Comparison of ENCODE assay signal across 20 mouse cellular contexts in genomic region chr14:77739376-77739775, GRCm38 (mm10).
DNase-seq lines count a peak whose midpoint lies in the region; ATAC-seq lines count a peak whose summit lies in the region.
"Had no signal": no experiment of that assay in that cellular context is flagged by ENCODE, and none has a peak within 500 bp of the region (broad histone marks: within the 10 kb centered on the region; RNA-seq: fewer than 3 reads in every experiment).

No protein-coding gene starts in this region.

- no peak overlapping the region for H3K4me3 ChIP-seq in forebrain, embryonic 14.5 days (ENCODE audit: low read depth, low read length)
- H3K4me3 ChIP-seq in forebrain, embryonic 16.5 days (replicated peaks; ENCODE audit: low read length): no peak overlapping the region
- H3K4me3 ChIP-seq: embryonic facial prominence, embryonic 12.5 days; embryonic facial prominence, embryonic 15.5 days; forebrain, embryonic 15.5 days; heart, embryonic 12.5 days; heart, embryonic 15.5 days had no signal

- no peak overlapping the region for H3K9ac ChIP-seq in forebrain, embryonic 14.5 days (ENCODE audit: low read length)
- H3K9ac ChIP-seq in forebrain, embryonic 16.5 days (replicated peaks; ENCODE audit: low read depth, low read length): no peak overlapping the region
- H3K9ac ChIP-seq: embryonic facial prominence, embryonic 12.5 days; embryonic facial prominence, embryonic 15.5 days; forebrain, embryonic 15.5 days; heart, embryonic 12.5 days; heart, embryonic 15.5 days; hindbrain, embryonic 14.5 days had no signal

- H3K9me3 ChIP-seq in forebrain, embryonic 14.5 days (replicated peaks; ENCODE audit: control insufficient read depth, low read length): no peaks in the 10 kb centered on the region
- H3K9me3 ChIP-seq in forebrain, embryonic 16.5 days (ENCODE audit: control insufficient read depth, low read length): no peaks in the 10 kb centered on the region
- H3K9me3 ChIP-seq: embryonic facial prominence, embryonic 12.5 days; forebrain, embryonic 15.5 days had no signal

- no peak overlapping the region for H3K4me2 ChIP-seq in forebrain, embryonic 14.5 days (ENCODE audit: low read length)
- H3K4me2 ChIP-seq in forebrain, embryonic 16.5 days (ENCODE audit: low read length): no peak overlapping the region
- H3K4me2 ChIP-seq: embryonic facial prominence, embryonic 12.5 days; embryonic facial prominence, embryonic 15.5 days; forebrain, embryonic 15.5 days; heart, embryonic 12.5 days; heart, embryonic 15.5 days; hindbrain, embryonic 14.5 days had no signal

- no peaks in the 10 kb centered on the region for H3K4me1 ChIP-seq in forebrain, embryonic 14.5 days (ENCODE audit: control insufficient read depth, insufficient read depth, low read length)
- H3K4me1 ChIP-seq in forebrain, embryonic 16.5 days (replicated peaks; ENCODE audit: control insufficient read depth, insufficient read depth, low read length): 0 out of 2 replicates have a peak, but pooled peaks cover 3% of the 10 kb centered on the region
- H3K4me1 ChIP-seq: embryonic facial prominence, embryonic 12.5 days; embryonic facial prominence, embryonic 15.5 days; heart, embryonic 12.5 days; heart, embryonic 15.5 days had no signal

- H3K36me3 ChIP-seq in forebrain, embryonic 14.5 days (ENCODE audit: control insufficient read depth, insufficient read depth, low read length): no peaks in the 10 kb centered on the region
- H3K36me3 ChIP-seq in forebrain, embryonic 16.5 days (ENCODE audit: control insufficient read depth, insufficient read depth): no peaks in the 10 kb centered on the region
- H3K36me3 ChIP-seq: embryonic facial prominence, embryonic 12.5 days; embryonic facial prominence, embryonic 15.5 days; forebrain, embryonic 15.5 days; heart, embryonic 12.5 days; heart, embryonic 15.5 days had no signal

- DNase-seq in adrenal gland, adult 2 months: peak; percentile 6
- no peak for DNase-seq in adrenal gland, adult 8-10 months
- DNase-seq in forebrain, embryonic 14.5 days (ENCODE audit: low spot score): peak; percentile 26
- peak; percentile 66 for DNase-seq in left cerebral cortex, postnatal 4 days
- DNase-seq in left cerebral cortex, adult 8-10 months (ENCODE audit: low spot score in 2 of 2): no peak
- DNase-seq: adrenal gland, postnatal 25 days; cerebellum, adult 8-10 months; gastrocnemius, postnatal 10 days; gastrocnemius, postnatal 36 days; heart, postnatal 10 days; heart, postnatal 36 days had no signal

- H3K27ac ChIP-seq in forebrain, embryonic 14.5 days (ENCODE audit: low read depth, low read length): no peak overlapping the region
- H3K27ac ChIP-seq in forebrain, embryonic 16.5 days (ENCODE audit: low read length): no peak overlapping the region
- H3K27ac ChIP-seq: embryonic facial prominence, embryonic 12.5 days; embryonic facial prominence, embryonic 15.5 days; forebrain, embryonic 15.5 days; heart, embryonic 15.5 days; hindbrain, embryonic 14.5 days had no signal

- no peaks in the 10 kb centered on the region for H3K27me3 ChIP-seq in forebrain, embryonic 14.5 days (replicated peaks; ENCODE audit: control insufficient read depth, insufficient read depth, low read length)
- no peaks in the 10 kb centered on the region for H3K27me3 ChIP-seq in forebrain, embryonic 16.5 days (replicated peaks; ENCODE audit: control insufficient read depth, insufficient read depth, low read length)
- H3K27me3 ChIP-seq: embryonic facial prominence, embryonic 12.5 days; embryonic facial prominence, embryonic 15.5 days; forebrain, embryonic 15.5 days; heart, embryonic 12.5 days; heart, embryonic 15.5 days had no signal

- ATAC-seq in forebrain, embryonic 14.5 days: no peak
- ATAC-seq in forebrain, embryonic 16.5 days: no peak
- ATAC-seq: forebrain, embryonic 15.5 days; intestine, postnatal 0 days; Patski had no signal

- intact Hi-C loops in left cerebral cortex, postnatal 4 days (cut with DNase I): no loop called here

Comparison
In these comparisons a context has a peak if more than half of its experiments do, and no peak if none do; other contexts are left out.
1. DNase-seq: peak in adrenal gland, adult 2 months (single experiment), forebrain, embryonic 14.5 days (single experiment) and left cerebral cortex, postnatal 4 days (single experiment); none in adrenal gland, adult 8-10 months (single experiment) and left cerebral cortex, adult 8-10 months (0 of 2).